Mouse (Mus musculus): ENCODE results near the gene Ndufa8.

DNA sequence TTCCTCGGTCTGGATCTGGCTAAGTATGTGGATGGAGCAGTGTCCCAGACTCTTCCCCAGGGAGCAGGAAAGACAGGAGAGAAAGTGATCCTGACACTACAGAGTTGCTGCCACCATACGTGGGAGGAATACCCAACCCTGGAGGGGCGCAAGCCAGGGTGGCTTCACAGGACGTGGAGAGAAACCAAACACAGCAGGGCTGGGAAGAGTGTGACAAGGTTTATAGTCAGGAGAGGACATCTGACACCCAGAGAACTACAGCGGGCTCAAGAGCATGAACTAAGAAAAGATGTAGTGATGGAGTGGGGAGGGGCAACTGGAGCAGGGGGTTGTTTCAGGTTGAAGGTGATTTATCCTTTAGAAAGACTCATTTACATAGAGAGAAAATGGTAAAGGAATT, 12.2 kb upstream of the Ndufa8 start:
- TF ChIP-seq CTCF (IDR thresholded peaks at IDR 0.05; ENCODE audit: low read depth): no peak
- no peak for TF ChIP-seq EP300 (IDR thresholded peaks at IDR 0.05; ENCODE audit: low read depth)
